Mouse (Mus musculus) CH12.LX (cell line): ENCODE measurements around the gene Gpr107. TPM values are rescaled to one million over a fixed set of nuclear protein-coding genes. Genes with fewer than 3 reads are reported as not detected.

Experiments used
- DNase-seq: peaks from one replicate; pipeline ENCODE4 v3.0.0-alpha.2; 2013; ENCODE audit errors: extremely low read depth
- H3K27ac ChIP-seq: 2 replicates; pipeline ENCODE4 v1.5.1; 2012; ENCODE audit warnings: low read depth, mild to moderate bottlenecking, control low read depth, moderate library complexity; ENCODE audit not compliant: insufficient read depth
- H3K27me3 ChIP-seq: replicated peaks from 2 replicates; pipeline ENCODE3; 2012; ENCODE audit warnings: inconsistent platforms
- H3K36me3 ChIP-seq, 2 experiments: replicated peaks in 1 of 2; 2 replicates each; pipeline versions ENCODE3 to v1.6.1; 2012; ENCODE audit warnings: inconsistent platforms in 1 of 2, low read length in 1 of 2, mild to moderate bottlenecking in 1 of 2, mixed read lengths in 1 of 2, moderate library complexity in 1 of 2; ENCODE audit not compliant: control insufficient read depth in 1 of 2, insufficient read depth in 1 of 2
- H3K4me1 ChIP-seq, 2 experiments: 2 replicates each; pipeline ENCODE4 v1.6.1; 2012; ENCODE audit warnings: inconsistent platforms in 1 of 2, moderate library complexity in 1 of 2; ENCODE audit not compliant: insufficient read depth in 2 of 2, control insufficient read depth in 1 of 2
- H3K4me2 ChIP-seq: 2 replicates; pipeline ENCODE4 v1.6.1; 2012; ENCODE audit warnings: low read depth, mild to moderate bottlenecking, control low read depth; ENCODE audit not compliant: poor library complexity, insufficient read depth, severe bottlenecking
- H3K4me3 ChIP-seq, 3 experiments: fragments of 150-350 bp in 1 of 3; sonication (generic) in 1 of 3; replicated peaks in 1 of 3; 2 replicates each; pipeline versions ENCODE3 to v1.5.1; 2011 to 2012; ENCODE audit warnings: low read depth in 2 of 3, low read length in 2 of 3, mild to moderate bottlenecking in 2 of 3, moderate library complexity in 2 of 3, control low read depth in 1 of 3, improper control_type of control experiment in 1 of 3, inconsistent platforms in 1 of 3, mixed read lengths in 1 of 3; ENCODE audit not compliant: poor library complexity in 1 of 3
- H3K79me2 ChIP-seq: replicated peaks from 2 replicates; pipeline ENCODE4 v1.6.1; 2012; ENCODE audit warnings: mild to moderate bottlenecking, moderate library complexity; ENCODE audit not compliant: control insufficient read depth, poor library complexity, insufficient read depth, severe bottlenecking; ENCODE audit errors: extremely low read depth
- H3K9ac ChIP-seq: 2 replicates; pipeline ENCODE4 v1.6.1; 2012; ENCODE audit warnings: low read depth, mild to moderate bottlenecking, control low read depth, moderate library complexity; ENCODE audit not compliant: insufficient read depth
- H3K9me3 ChIP-seq: replicated peaks from 2 replicates; pipeline ENCODE3; 2012; ENCODE audit warnings: low read length, inconsistent platforms, mixed read lengths
- CTCF ChIP-seq, 2 experiments: IDR thresholded peaks in 1 of 2; conservative IDR thresholded peaks in 1 of 2; 2 replicates each; pipeline ENCODE4 v1.5.1; 2011 to 2012; ENCODE audit warnings: low read depth in 2 of 2, low read length in 2 of 2, improper control_type of control experiment in 1 of 2, inconsistent platforms in 1 of 2, mild to moderate bottlenecking in 1 of 2, moderate library complexity in 1 of 2
- E2F4 ChIP-seq: IDR thresholded peaks from 2 replicates; pipeline ENCODE4 v1.6.1; 2011; ENCODE audit warnings: low read depth, low read length, improper control_type of control experiment; ENCODE audit not compliant: insufficient replicate concordance
- EP300 ChIP-seq: IDR thresholded peaks from 2 replicates; pipeline ENCODE4 v1.6.1; 2011; ENCODE audit warnings: low read length, improper control_type of control experiment
- ETS1 ChIP-seq: conservative IDR thresholded peaks from 2 replicates; pipeline ENCODE4 v1.6.1; 2012; ENCODE audit warnings: low read depth, mild to moderate bottlenecking, inconsistent platforms, low read length, improper control_type of control experiment, moderate library complexity
- IRF4 ChIP-seq: IDR thresholded peaks from 2 replicates; pipeline ENCODE4 v1.6.1; 2014; ENCODE audit warnings: low read depth, mild to moderate bottlenecking, inconsistent platforms, low read length, improper control_type of control experiment
- JUN ChIP-seq: IDR thresholded peaks from 2 replicates; pipeline ENCODE4 v1.6.1; 2011; ENCODE audit warnings: low read depth, mild to moderate bottlenecking, low read length, improper control_type of control experiment, moderate library complexity; ENCODE audit not compliant: insufficient read depth
- JUND ChIP-seq: conservative IDR thresholded peaks from 2 replicates; pipeline ENCODE4 v1.6.1; 2011; ENCODE audit warnings: low read depth, low read length, improper control_type of control experiment
- MAFK ChIP-seq: IDR thresholded peaks from 2 replicates; pipeline ENCODE4 v1.6.1; 2011; ENCODE audit warnings: low read length, improper control_type of control experiment; ENCODE audit not compliant: insufficient replicate concordance
- MXI1 ChIP-seq: IDR thresholded peaks from 2 replicates; pipeline ENCODE4 v1.6.1; 2011; ENCODE audit warnings: mild to moderate bottlenecking, low read depth, low read length, improper control_type of control experiment
- POLR2AphosphoS2 ChIP-seq: IDR thresholded peaks from 2 replicates; pipeline ENCODE4 v1.6.1; 2011; ENCODE audit warnings: low read depth, low read length, improper control_type of control experiment
- RAD21 ChIP-seq: IDR thresholded peaks from 2 replicates; pipeline ENCODE4 v1.6.1; 2011; ENCODE audit warnings: low read depth, mild to moderate bottlenecking, low read length, improper control_type of control experiment, moderate library complexity
- SIN3A ChIP-seq: IDR thresholded peaks from 2 replicates; pipeline ENCODE4 v1.6.1; 2012; ENCODE audit warnings: low read length, improper control_type of control experiment, inconsistent platforms
- SMC3 ChIP-seq: IDR thresholded peaks from 2 replicates; pipeline ENCODE4 v1.6.1; 2011; ENCODE audit warnings: low read depth, low read length, improper control_type of control experiment
- TCF12 ChIP-seq: IDR thresholded peaks from 2 replicates; pipeline ENCODE4 v1.6.1; 2014; ENCODE audit warnings: low read depth, mild to moderate bottlenecking, inconsistent platforms, low read length, improper control_type of control experiment
- UBTF ChIP-seq: IDR thresholded peaks from 2 replicates; pipeline ENCODE4 v1.6.1; 2012; ENCODE audit warnings: low read depth, mild to moderate bottlenecking, inconsistent platforms, low read length, improper control_type of control experiment, moderate library complexity
- ZNF384 ChIP-seq: IDR thresholded peaks from 2 replicates; pipeline ENCODE4 v1.6.1; 2012; ENCODE audit warnings: low read depth, low read length, improper control_type of control experiment, inconsistent platforms
- dilution Hi-C: fragments of 300-500 bp; cut with MboI; formaldehyde crosslinking; loops from 2 replicates; pipeline ENCODE4 v1.14.3; 2020; ENCODE audit warnings: low sequenced_read_pairs; ENCODE audit not compliant: extremely low pct_unique_long_range_greater_than_20kb, extremely low pct_ligation_motif_present
- in situ Hi-C: fragments of 300-500 bp; cut with MboI; formaldehyde crosslinking; loops from 3 replicates; pipeline ENCODE4 v1.14.3; 2019; ENCODE audit warnings: low sequenced_read_pairs, low pct_ligation_motif_present, low pct_unique_long_range_greater_than_20kb, mixed read lengths
- polyA plus RNA-seq: library from polyadenylated mRNA; unstranded; fragments of >175 nt; gene quantifications from 2 replicates; pipeline ENCODE4 v1.2.1, GENCODE M21; 2012; ENCODE audit warnings: low read depth; ENCODE audit not compliant: insufficient read length
- total RNA-seq, 2 experiments: library from RNA; depleted of rRNA; stranded (reverse); fragments of 300-350 nt in 1 of 2; fragments of >200 nt in 1 of 2; gene quantifications; 2 replicates each; pipeline ENCODE4 v1.2.3; 2012 to 2014

Gene Gpr107
- total and polyA plus RNA-seq, 3 experiments, result 19.6 to 27.8 (median 24.6) TPM

- no peak for TF ChIP-seq MAFK
- no peak for TF ChIP-seq SMC3
- TF ChIP-seq RAD21, result no peak
- peak; percentile 73; the same call in 1 of the 2 replicates for TF ChIP-seq MXI1
- no peak for TF ChIP-seq CTCF (conservative IDR thresholded peaks at IDR 0.05 in 1 of 2, IDR thresholded peaks at IDR 0.05 in 1 of 2; ENCODE audit: low read depth in 2 of 2, low read length in 2 of 2)
- no peak for TF ChIP-seq ZNF384
- TF ChIP-seq ETS1, result no peak
- TF ChIP-seq IRF4, result no peak
- TF ChIP-seq TCF12, result no peak
- no peak for TF ChIP-seq UBTF
- no peak; the same call in 1 of the 2 replicates for TF ChIP-seq SIN3A
- TF ChIP-seq POLR2AphosphoS2, result 0 out of 2 replicates have a peak, but pooled peaks have one; percentile 24
These were observed 36.0 kb upstream of the Gpr107 start (continued) for GRCm38 (mm10) chr2:31115943-31116731.

GRCm38 (mm10) chr2:31118211-31118610, 33.9 kb upstream of the Gpr107 start:
- Histone ChIP-seq H3K27ac (no peak overlapping the region), H3K4me2 (no peak overlapping the region), H3K79me2 (peaks cover 92% of the 10 kb centered on the region), H3K4me1 (peaks cover 27 to 73% of the 10 kb centered on the region in 2 experiments), H3K4me3 (no peak overlapping the region), H3K9ac (no peak overlapping the region), H3K27me3 (no peaks in the 10 kb centered on the region), H3K9me3 (peaks cover 4% of the 10 kb centered on the region), H3K36me3 (peaks cover 8 to 54% of the 10 kb centered on the region in 2 experiments)
- dilution Hi-C loops (no loop called here), in situ Hi-C loops (no loop called here)
- peak; percentile 61 for DNase-seq
- TF ChIP-seq IRF4 (peak; percentile 17; the same call in 1 of the 2 replicates), EP300 (peak; percentile 48), JUND (peak; percentile 52; the same call in 1 of the 2 replicates), JUN (0 out of 2 replicates have a peak, but pooled peaks have one; percentile 11), MAFK (no peak), ZNF384 (peak; percentile 57), E2F4 (no peak)
